8 mouse cellular contexts compared by ENCODE assay signal in genomic region chr10:86636953-86637376, GRCm38 (mm10).
DNase-seq lines count a peak whose midpoint lies in the region; ATAC-seq lines count a peak whose summit lies in the region.
"Not testable (repeated sequence)": the region's sequence is repeated elsewhere in the genome, so short reads cannot be mapped to it uniquely, and the experiment has no call there.

No protein-coding gene starts in this region.

- peak; percentile 84 for DNase-seq in 416B (ENCODE audit: low read depth)
- DNase-seq in adrenal gland, postnatal 4 days (ENCODE audit: low spot score in 2 of 2) = peak; percentile 49 to 55
- DNase-seq in embryonic facial prominence, embryonic 14.5 days (ENCODE audit: low spot score) = peak; percentile 76
- DNase-seq in heart, adult 8-10 months (ENCODE audit: low spot score) = peak; percentile 62
- DNase-seq in kidney, adult 8-10 months = peak; percentile 82 to 89
- peak; percentile 80 to 82 for DNase-seq in spleen, adult 18-20 months

- not testable (repeated sequence) for H3K27ac ChIP-seq in embryonic facial prominence, embryonic 14.5 days (replicated peaks; ENCODE audit: low read depth, low read length); limb, embryonic 12.5 days; midbrain, embryonic 15.5 days

- H3K9ac ChIP-seq in embryonic facial prominence, embryonic 14.5 days (ENCODE audit: low read depth, low read length); midbrain, embryonic 15.5 days: not testable (repeated sequence)
- H3K9ac ChIP-seq in limb, embryonic 12.5 days (replicated peaks) = 0 out of 2 replicates have a peak overlapping the region, but pooled peaks have one; percentile 4

- not testable (repeated sequence) for H3K9me3 ChIP-seq in embryonic facial prominence, embryonic 14.5 days (ENCODE audit: control insufficient read depth, low read length); limb, embryonic 12.5 days; midbrain, embryonic 15.5 days

- not testable (repeated sequence) for H3K4me1 ChIP-seq in embryonic facial prominence, embryonic 14.5 days (ENCODE audit: control insufficient read depth, insufficient read depth, low read length); limb, embryonic 12.5 days (replicated peaks); midbrain, embryonic 15.5 days

- peak; percentile 81 for ATAC-seq in embryonic facial prominence, embryonic 14.5 days (ENCODE audit: low read depth)
- peak; percentile 83 for ATAC-seq in limb, embryonic 12.5 days (ENCODE audit: insufficient number of reproducible peaks, insufficient read depth, low FRiP score, low TSS enrichment, low read depth)
- ATAC-seq in midbrain, embryonic 15.5 days (replicated peaks) = peak; percentile 91

- peak overlapping the region; percentile 51 for H3K4me2 ChIP-seq in embryonic facial prominence, embryonic 14.5 days (ENCODE audit: low read depth, low read length)
- peak overlapping the region; percentile 57 for H3K4me2 ChIP-seq in limb, embryonic 12.5 days
- peak overlapping the region; percentile 55 for H3K4me2 ChIP-seq in midbrain, embryonic 15.5 days

- not testable (repeated sequence) for H3K36me3 ChIP-seq in embryonic facial prominence, embryonic 14.5 days (ENCODE audit: control insufficient read depth, insufficient read depth, low read length); limb, embryonic 12.5 days; midbrain, embryonic 15.5 days (replicated peaks)

- not testable (repeated sequence) for H3K27me3 ChIP-seq in embryonic facial prominence, embryonic 14.5 days (replicated peaks; ENCODE audit: control insufficient read depth, insufficient read depth, low read length); limb, embryonic 12.5 days; midbrain, embryonic 15.5 days (replicated peaks)

- WGBS in embryonic facial prominence, embryonic 14.5 days = 0% methylated on average over 11 of the region's 14 CpGs
- WGBS in limb, embryonic 12.5 days = 3% methylated on average over 14 of the region's 14 CpGs
- WGBS in midbrain, embryonic 15.5 days = 4% methylated on average over 14 of the region's 14 CpGs

- H3K4me3 ChIP-seq in embryonic facial prominence, embryonic 14.5 days (ENCODE audit: low read depth, low read length) = peak overlapping the region; percentile 24
- peak overlapping the region; percentile 34 for H3K4me3 ChIP-seq in limb, embryonic 12.5 days (replicated peaks)
- peak overlapping the region; percentile 35 for H3K4me3 ChIP-seq in midbrain, embryonic 15.5 days
